Mouse (Mus musculus) liver, embryonic 16.5 days (tissue): ENCODE results near the gene Olfr380. TPM values are rescaled to one million over a fixed set of nuclear protein-coding genes. Genes with fewer than 3 reads are reported as not detected.

Source experiments
- ATAC-seq: fragments of 200-750 bp; cut with Nextera tagmentation; 2 replicates; pipeline ENCODE4 v1.8.0; 2017; ENCODE audit warnings: low read depth, mild to moderate bottlenecking, moderate number of reproducible peaks, moderate library complexity
- H3K27ac ChIP-seq: fragments of 300-500 bp; sonication (generic); 2 replicates; pipeline ENCODE4 v1.5.1; 2014; ENCODE audit warnings: mild to moderate bottlenecking, low read length
- H3K27me3 ChIP-seq: fragments of 300-500 bp; sonication (generic); 2 replicates; pipeline ENCODE4 v1.6.1; 2014; ENCODE audit warnings: low read depth, low read length, mixed read lengths; ENCODE audit not compliant: control insufficient read depth, insufficient read depth
- H3K36me3 ChIP-seq: fragments of 300-500 bp; sonication (generic); 2 replicates; pipeline ENCODE4 v1.6.1; 2014; ENCODE audit warnings: mild to moderate bottlenecking; ENCODE audit not compliant: control insufficient read depth, insufficient read depth
- H3K4me1 ChIP-seq: fragments of 300-500 bp; sonication (generic); 2 replicates; pipeline ENCODE4 v1.6.1; 2014; ENCODE audit warnings: low read depth, low read length, mixed read lengths; ENCODE audit not compliant: control insufficient read depth
- H3K4me2 ChIP-seq: fragments of 300-500 bp; sonication (generic); 2 replicates; pipeline ENCODE4 v1.6.1; 2014; ENCODE audit warnings: low read depth, low read length, mixed read lengths
- H3K4me3 ChIP-seq: fragments of 300-500 bp; sonication (generic); 2 replicates; pipeline ENCODE4 v1.5.1; 2014; ENCODE audit warnings: low read depth, mild to moderate bottlenecking, low read length
- H3K9ac ChIP-seq: fragments of 300-500 bp; sonication (generic); 2 replicates; pipeline ENCODE4 v1.6.1; 2014; ENCODE audit warnings: low read depth, low read length
- H3K9me3 ChIP-seq: fragments of 300-500 bp; sonication (generic); replicated peaks from 2 replicates; pipeline ENCODE4 v1.6.1; 2016; ENCODE audit warnings: low read length; ENCODE audit not compliant: control insufficient read depth
- WGBS: fragments of 180-500 bp; shearing (Covaris S2); extraction: QIAGEN DNeasy Blood & Tissue Kit; methylation state at CpG from one replicate; pipeline ENCODE4 v1.1.7; 2014; ENCODE audit not compliant: insufficient replicate concordance; 5-methylcytosine and 5-hydroxymethylcytosine counted together
- polyA plus RNA-seq: library from polyadenylated mRNA; unstranded; fragments of >200 nt; fragmentation: Nextera tagmentation; extraction: Ambion mirVana; gene quantifications from 2 replicates; pipeline ENCODE4 v1.2.1, GENCODE M21; 2015

The Olfr380 gene
- polyA plus RNA-seq = not detected in 2 replicates

GRCm38 (mm10) chr11:73457408-73457807 is at the start of gene Olfr380:
TSS of gene Olfr380 (minus strand) at chr11:73457508.
- no peak for ATAC-seq
- no peaks in the 10 kb centered on the region for H3K4me1 ChIP-seq
- no peak within 1 kb of the TSS for H3K4me3 ChIP-seq
- WGBS = 70% methylated on average over 1 of the region's 1 CpGs
- H3K4me2 ChIP-seq = no peak within 1 kb of the TSS
- no peaks in the 10 kb centered on the region for H3K36me3 ChIP-seq
- no peaks in the 10 kb centered on the region for H3K9me3 ChIP-seq
- H3K27me3 ChIP-seq = no peaks in the 10 kb centered on the region
- no peak within 1 kb of the TSS for H3K9ac ChIP-seq
- H3K27ac ChIP-seq = no peak within 1 kb of the TSS

DNA sequence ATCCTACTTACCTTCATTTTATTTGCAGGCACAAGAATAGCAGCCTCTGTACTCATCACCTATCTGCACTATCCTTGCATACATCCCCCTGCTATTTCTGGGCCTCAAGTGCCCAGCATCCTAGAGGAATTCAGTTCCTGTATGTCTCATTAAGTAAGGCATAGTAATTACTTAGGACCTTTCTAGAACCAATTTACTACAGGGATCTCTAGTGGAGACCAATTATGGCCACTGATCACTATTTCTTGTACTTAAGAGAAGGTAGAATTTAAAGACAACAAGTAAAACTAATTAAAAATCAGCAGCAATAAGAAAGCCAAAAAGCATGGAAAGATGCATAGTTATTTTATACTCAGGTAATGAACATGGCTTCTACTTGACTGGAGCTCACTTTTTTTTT is 34.2 kb upstream of the Olfr380 start, which contains the start of gene Olfr381:
Gene Olfr381, minus strand, starts transcription at position 101 of the 400 bp plus-strand sequence.
- H3K27me3 ChIP-seq = no peaks in the 10 kb centered on the region
- no peak within 1 kb of the TSS for H3K9ac ChIP-seq
- H3K36me3 ChIP-seq = no peaks in the 10 kb centered on the region
- H3K4me3 ChIP-seq = no peak within 1 kb of the TSS
- no peak within 1 kb of the TSS for H3K4me2 ChIP-seq
- H3K27ac ChIP-seq = no peak within 1 kb of the TSS
- no peaks in the 10 kb centered on the region for H3K9me3 ChIP-seq
- H3K4me1 ChIP-seq = no peaks in the 10 kb centered on the region
- ATAC-seq = no peak

DNA sequence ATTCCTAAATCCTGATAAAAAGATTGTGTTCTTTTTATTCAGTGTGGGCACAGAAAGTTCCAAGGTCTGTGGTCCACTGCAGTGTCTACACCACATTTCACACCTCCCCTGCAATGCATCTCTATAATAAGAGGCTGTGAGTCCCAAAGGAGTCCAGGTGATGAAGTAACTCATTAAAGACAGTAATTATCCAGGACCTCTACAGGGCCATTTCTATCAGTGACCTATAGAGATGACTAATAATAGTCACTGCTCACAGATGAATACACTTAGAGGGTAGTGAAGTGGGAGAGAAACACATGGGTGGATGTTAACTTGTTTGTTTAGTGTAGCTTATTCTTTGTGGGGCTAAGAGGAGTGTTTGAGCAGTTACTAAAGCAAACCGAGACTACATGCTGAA is 28.9 kb downstream of the Olfr380 start, which contains the start of gene Olfr378:
Gene Olfr378, minus strand, starts transcription at position 101 of the 400 bp plus-strand sequence.
- H3K4me3 ChIP-seq = no peak within 1 kb of the TSS
- ATAC-seq = no peak
- H3K4me2 ChIP-seq = no peak within 1 kb of the TSS
- no peaks in the 10 kb centered on the region for H3K9me3 ChIP-seq
- H3K4me1 ChIP-seq = no peaks in the 10 kb centered on the region
- H3K9ac ChIP-seq = no peak within 1 kb of the TSS
- no peaks in the 10 kb centered on the region for H3K27me3 ChIP-seq
- no peak within 1 kb of the TSS for H3K27ac ChIP-seq
- H3K36me3 ChIP-seq = no peaks in the 10 kb centered on the region
- 77% methylated on average over 1 of the region's 1 CpGs for WGBS

Other genes with a start within 250 kb of the Olfr380 start
- 0.48 and 0.65 TPM in 2 replicates for gene Trpv1, start 223.2 kb downstream of the Olfr380 start, polyA plus RNA-seq
- 0.01 and 0.04 TPM in 2 replicates for gene Trpv3, start 190.1 kb downstream of the Olfr380 start, polyA plus RNA-seq
- gene Aspa, start 127.9 kb downstream of the Olfr380 start, polyA plus RNA-seq = 3.0 and 4.0 TPM in 2 replicates
- gene Gm49340, start 127.8 kb downstream of the Olfr380 start, polyA plus RNA-seq = not detected in 2 replicates
- gene Spata22, start 127.8 kb downstream of the Olfr380 start, polyA plus RNA-seq = 3.2 and 3.3 TPM in 2 replicates
- 0.08 and 0.22 TPM in 2 replicates for gene Olfr20, start 106.7 kb downstream of the Olfr380 start, polyA plus RNA-seq
- not detected in 2 replicates for gene Olfr376, start 86.3 kb downstream of the Olfr380 start, polyA plus RNA-seq
- gene Olfr1, start 57.9 kb downstream of the Olfr380 start, polyA plus RNA-seq = not detected in 2 replicates
- gene Olfr378, start 29.0 kb downstream of the Olfr380 start, polyA plus RNA-seq = not detected in 2 replicates
- gene Olfr381, start 34.1 kb upstream of the Olfr380 start, polyA plus RNA-seq = not detected in 2 replicates
- gene Olfr382, start 59.7 kb upstream of the Olfr380 start, polyA plus RNA-seq = not detected in 2 replicates
- not detected in 2 replicates for gene Olfr385, start 135.5 kb upstream of the Olfr380 start, polyA plus RNA-seq
- gene Olfr384, start 141.1 kb upstream of the Olfr380 start, polyA plus RNA-seq = not detected in 2 replicates
- not detected in 2 replicates for gene Zfp735, start 231.3 kb upstream of the Olfr380 start, polyA plus RNA-seq